Mouse (Mus musculus) myocyte (in vitro differentiated cells): ENCODE data around the gene Slc29a2. TPM values are rescaled to one million over a fixed set of nuclear protein-coding genes. Genes with fewer than 3 reads are reported as not detected.

Source experiments
- H3K27me3 ChIP-seq: one replicate; pipeline ENCODE4 v1.6.1; 2011; ENCODE audit not compliant: control insufficient read depth, insufficient read depth, insufficient read length
- H3K36me3 ChIP-seq: one replicate; pipeline ENCODE4 v1.6.1; 2011; ENCODE audit not compliant: control insufficient read depth, insufficient read depth
- H3K4me2 ChIP-seq: one replicate; pipeline ENCODE4 v1.6.1; 2011; ENCODE audit warnings: low read depth, control low read depth
- H3K4me3 ChIP-seq: one replicate; pipeline ENCODE4 v1.5.1; 2011; ENCODE audit warnings: mild to moderate bottlenecking, control low read depth, moderate library complexity
- H3K79me2 ChIP-seq: one replicate; pipeline ENCODE4 v1.6.1; 2011; ENCODE audit not compliant: control insufficient read depth, insufficient read depth
- H3ac ChIP-seq: one replicate; pipeline ENCODE4 v1.6.1; 2011; ENCODE audit not compliant: control insufficient read depth, insufficient read length
- CEBPB ChIP-seq: IDR thresholded peaks from 2 replicates; pipeline ENCODE4 v1.6.1; 2011; ENCODE audit warnings: mild to moderate bottlenecking, moderate library complexity; ENCODE audit not compliant: poor library complexity, insufficient read depth, severe bottlenecking
- E2F4 ChIP-seq: IDR thresholded peaks from one replicate; pipeline ENCODE4 v1.6.1; 2011; ENCODE audit warnings: mild to moderate bottlenecking, control low read depth, moderate library complexity; ENCODE audit not compliant: insufficient read depth
- MAX ChIP-seq: IDR thresholded peaks from one replicate; pipeline ENCODE4 v1.6.1; 2011; ENCODE audit warnings: low read depth, mild to moderate bottlenecking, control low read depth
- MYOD1 ChIP-seq, 3 experiments: IDR thresholded peaks; one replicate each; pipeline ENCODE4 v1.6.1; 2011; ENCODE audit warnings: control low read depth in 2 of 3, low read depth in 2 of 3, mild to moderate bottlenecking in 2 of 3, moderate library complexity in 1 of 3; ENCODE audit not compliant: insufficient read length in 2 of 3, control insufficient read depth in 1 of 3
- MYOG ChIP-seq, 3 experiments: IDR thresholded peaks; one replicate each; pipeline ENCODE4 v1.6.1; 2011; ENCODE audit warnings: control low read depth in 2 of 3, low read depth in 2 of 3, mild to moderate bottlenecking in 2 of 3; ENCODE audit not compliant: insufficient read length in 2 of 3, control insufficient read depth in 1 of 3, insufficient read depth in 1 of 3
- POLR2A ChIP-seq: IDR thresholded peaks from one replicate; pipeline ENCODE4 v1.6.1; 2011; ENCODE audit warnings: low read depth, mild to moderate bottlenecking, control low read depth, moderate library complexity; ENCODE audit not compliant: insufficient read length
- POLR2AphosphoS2 ChIP-seq: IDR thresholded peaks from one replicate; pipeline ENCODE4 v1.6.1; 2011; ENCODE audit warnings: low read depth, control low read depth; ENCODE audit not compliant: insufficient read length
- REST ChIP-seq: IDR thresholded peaks from one replicate; pipeline ENCODE4 v1.6.1; 2011; ENCODE audit warnings: mild to moderate bottlenecking, control low read depth, moderate library complexity; ENCODE audit not compliant: insufficient read depth, insufficient read length
- SRF ChIP-seq: IDR thresholded peaks from one replicate; pipeline ENCODE4 v1.6.1; 2011; ENCODE audit warnings: low read depth; ENCODE audit not compliant: control insufficient read depth, insufficient read length
- TCF12 ChIP-seq: IDR thresholded peaks from one replicate; pipeline ENCODE4 v1.6.1; 2011; ENCODE audit warnings: mild to moderate bottlenecking, control low read depth; ENCODE audit not compliant: poor library complexity, insufficient read depth, severe bottlenecking
- TCF3 ChIP-seq: IDR thresholded peaks from one replicate; pipeline ENCODE4 v1.6.1; 2011; ENCODE audit warnings: low read depth, control low read depth; ENCODE audit not compliant: insufficient read length
- USF1 ChIP-seq: IDR thresholded peaks from one replicate; pipeline ENCODE4 v1.6.1; 2011; ENCODE audit warnings: low read depth, mild to moderate bottlenecking, control low read depth, moderate library complexity
- polyA plus RNA-seq: library from polyadenylated mRNA; unstranded; fragments of >200 nt; fragmentation: generic; extraction: Trizol; gene quantifications from one replicate; pipeline ENCODE4 v1.2.1, GENCODE M21; 2012; ENCODE audit warnings: missing spikeins

Gene Slc29a2
- polyA plus RNA-seq, 1 experiment: 8.7 TPM

GRCm38 (mm10) chr19:5048138-5049056 is 24.7 kb downstream of the Slc29a2 start:
- H3ac ChIP-seq: no peak overlapping the region
- H3K4me3 ChIP-seq: no peak overlapping the region
- H3K4me2 ChIP-seq: no peak overlapping the region
- peaks cover 28% of the 10 kb centered on the region for H3K79me2 ChIP-seq
- no peak for TF ChIP-seq CEBPB
- TF ChIP-seq MYOD1 (IDR thresholded peaks at IDR 0.05; ENCODE audit: control insufficient read depth in 1 of 3, insufficient read length in 2 of 3, low read depth in 2 of 3): no peak
- no peak for TF ChIP-seq TCF12
- no peak for TF ChIP-seq E2F4
- H3K36me3 ChIP-seq: peaks cover 3% of the 10 kb centered on the region
- H3K27me3 ChIP-seq: no peaks in the 10 kb centered on the region

GRCm38 (mm10) chr19:5049325-5049724 is 25.7 kb downstream of the Slc29a2 start:
- peaks cover 30% of the 10 kb centered on the region for H3K79me2 ChIP-seq
- H3K4me3 ChIP-seq: peak overlapping the region; percentile 95
- peaks cover 10% of the 10 kb centered on the region for H3K36me3 ChIP-seq
- H3ac ChIP-seq: no peak overlapping the region
- no peak for TF ChIP-seq REST
- TF ChIP-seq MYOD1 (IDR thresholded peaks at IDR 0.05; ENCODE audit: control insufficient read depth in 1 of 3, insufficient read length in 2 of 3, low read depth in 2 of 3): no peak
- no peak for TF ChIP-seq MYOG (IDR thresholded peaks at IDR 0.05; ENCODE audit: control insufficient read depth in 1 of 3, insufficient read depth in 1 of 3, insufficient read length in 2 of 3, low read depth in 2 of 3)
- no peak for TF ChIP-seq E2F4
- no peak for TF ChIP-seq POLR2AphosphoS2
- no peak for TF ChIP-seq TCF12
- TF ChIP-seq CEBPB: no peak
- TF ChIP-seq MAX: no peak
- TF ChIP-seq POLR2A: no peak
- no peak for TF ChIP-seq USF1
- no peak for TF ChIP-seq TCF3
- no peak for TF ChIP-seq SRF
- no peaks in the 10 kb centered on the region for H3K27me3 ChIP-seq
- H3K4me2 ChIP-seq: no peak overlapping the region

GRCm38 (mm10) chr19:5050047-5050905 is 26.6 kb downstream of the Slc29a2 start, which contains the start of gene Rin1:
Gene Rin1, plus strand, starts transcription at chr19:5050481.
- Histone ChIP-seq H3K36me3 (peaks cover 19% of the 10 kb centered on the region), H3K4me2 (peak within 1 kb of the TSS; percentile 78), H3K79me2 (peaks cover 35% of the 10 kb centered on the region), H3K27me3 (no peaks in the 10 kb centered on the region), H3K4me3 (peak within 1 kb of the TSS; percentile 95), H3ac (peak within 1 kb of the TSS; percentile 74)
- peak; percentile 68 for TF ChIP-seq POLR2AphosphoS2
- peak in 1 of 3 experiments; percentile 55 for TF ChIP-seq MYOG (IDR thresholded peaks at IDR 0.05; ENCODE audit: control insufficient read depth in 1 of 3, insufficient read depth in 1 of 3, insufficient read length in 2 of 3, low read depth in 2 of 3)
- TF ChIP-seq MYOD1 (IDR thresholded peaks at IDR 0.05; ENCODE audit: control insufficient read depth in 1 of 3, insufficient read length in 2 of 3, low read depth in 2 of 3): peak in 2 of 3 experiments; percentile 81 to 90
- TF ChIP-seq TCF3: no peak
- peak; percentile 68 for TF ChIP-seq POLR2A

- Histone ChIP-seq H3K4me3 (peak overlapping the region; percentile 95), H3K79me2 (peaks cover 35% of the 10 kb centered on the region), H3K27me3 (no peaks in the 10 kb centered on the region), H3ac (peak overlapping the region; percentile 74), H3K36me3 (peaks cover 27% of the 10 kb centered on the region), H3K4me2 (peak overlapping the region; percentile 78)
- TF ChIP-seq MYOD1 (IDR thresholded peaks at IDR 0.05; ENCODE audit: control insufficient read depth in 1 of 3, insufficient read length in 2 of 3, low read depth in 2 of 3): peak in 2 of 3 experiments; percentile 35 to 52
- TF ChIP-seq MAX: no peak
- peak in 2 of 3 experiments; percentile 53 to 65 for TF ChIP-seq MYOG (IDR thresholded peaks at IDR 0.05; ENCODE audit: control insufficient read depth in 1 of 3, insufficient read depth in 1 of 3, insufficient read length in 2 of 3, low read depth in 2 of 3)
- TF ChIP-seq TCF3: peak; percentile 9
Measured at GRCm38 (mm10) chr19:5051031-5051430, 27.4 kb downstream of the Slc29a2 start.

- Histone ChIP-seq H3K79me2 (peaks cover 35% of the 10 kb centered on the region), H3K4me3 (peak overlapping the region; percentile 95), H3K4me2 (peak overlapping the region; percentile 78), H3K36me3 (peaks cover 30% of the 10 kb centered on the region), H3K27me3 (no peaks in the 10 kb centered on the region), H3ac (peak overlapping the region; percentile 74)
- TF ChIP-seq POLR2AphosphoS2 (peak; percentile 23), MYOD1 (IDR thresholded peaks at IDR 0.05; ENCODE audit: control insufficient read depth in 1 of 3, insufficient read length in 2 of 3, low read depth in 2 of 3) (peak in 1 of 3 experiments; percentile 10), MYOG (IDR thresholded peaks at IDR 0.05; ENCODE audit: control insufficient read depth in 1 of 3, insufficient read depth in 1 of 3, insufficient read length in 2 of 3, low read depth in 2 of 3) (no peak)
Measured at GRCm38 (mm10) chr19:5051515-5051914, 27.9 kb downstream of the Slc29a2 start.
